Mouse (Mus musculus) layer of hippocampus, adult 11-12 months (tissue): ENCODE data around the gene Ctsc.
A peak's percentile ranks its signal among the peaks of the same experiment; 100 is the strongest.
"Not testable (repeated sequence)": the region's sequence is repeated elsewhere in the genome, so short reads cannot be mapped to it uniquely, and the experiment has no call there.

Experiments
- DNase-seq: peaks from one replicate; pipeline ENCODE4 v3.0.0; 2022; ENCODE audit warnings: low spot score

The Ctsc gene

GRCm38 (mm10) chr7:88277858-88278627, at the start of gene Ctsc:
Gene Ctsc, plus strand, starts transcription at chr7:88278085.
- DNase-seq, result peak; percentile 76

GRCm38 (mm10) chr7:88229051-88229450, 48.8 kb upstream of the Ctsc start:
- DNase-seq, result no peak

GRCm38 (mm10) chr7:88230121-88230520, 47.8 kb upstream of the Ctsc start:
- DNase-seq, result no peak

- DNase-seq, result no peak
Measured at GRCm38 (mm10) chr7:88230756-88231522, 46.9 kb upstream of the Ctsc start.

GRCm38 (mm10) chr7:88243059-88243458, 34.8 kb upstream of the Ctsc start:
- DNase-seq, result no peak

- no peak for DNase-seq
Measured at GRCm38 (mm10) chr7:88244462-88244861, 33.4 kb upstream of the Ctsc start.

GRCm38 (mm10) chr7:88250380-88250779, 27.5 kb upstream of the Ctsc start:
- not testable (repeated sequence) for DNase-seq

GRCm38 (mm10) chr7:88251535-88251934, 26.4 kb upstream of the Ctsc start:
- no peak for DNase-seq

- no peak for DNase-seq
Measured at GRCm38 (mm10) chr7:88252129-88252528, 25.8 kb upstream of the Ctsc start.

GRCm38 (mm10) chr7:88254884-88255283, 23.0 kb upstream of the Ctsc start:
- DNase-seq, result no peak

- no peak for DNase-seq
Measured at GRCm38 (mm10) chr7:88259155-88259925, 18.5 kb upstream of the Ctsc start.

GRCm38 (mm10) chr7:88261799-88262198, 16.1 kb upstream of the Ctsc start:
- no peak for DNase-seq

GRCm38 (mm10) chr7:88264861-88265260, 13.0 kb upstream of the Ctsc start:
- no peak for DNase-seq

GRCm38 (mm10) chr7:88269913-88270312, 8.0 kb upstream of the Ctsc start:
- no peak for DNase-seq

GRCm38 (mm10) chr7:88271531-88271930, 6.4 kb upstream of the Ctsc start:
- DNase-seq, result no peak

GRCm38 (mm10) chr7:88276914-88277765, 745 bp upstream of the Ctsc start:
- peak; percentile 10 for DNase-seq

GRCm38 (mm10) chr7:88278628-88279196, 827 bp downstream of the Ctsc start:
- no peak for DNase-seq

GRCm38 (mm10) chr7:88285276-88285675, 7.4 kb downstream of the Ctsc start:
- no peak for DNase-seq

GRCm38 (mm10) chr7:88291036-88291435, 13.2 kb downstream of the Ctsc start:
- DNase-seq, result no peak

- no peak for DNase-seq
Measured at GRCm38 (mm10) chr7:88292044-88292443, 14.2 kb downstream of the Ctsc start.

- no peak for DNase-seq
Measured at GRCm38 (mm10) chr7:88293907-88294306, 16.0 kb downstream of the Ctsc start.
